Mouse (Mus musculus) retina, adult 2 months (tissue): ENCODE results near the gene 1700069L16Rik.

Experiments used
- DNase-seq: peaks from one replicate; pipeline ENCODE4 v3.0.0-alpha.2; 2012; ENCODE audit warnings: low read depth, low spot score

1700069L16Rik gene

DNA sequence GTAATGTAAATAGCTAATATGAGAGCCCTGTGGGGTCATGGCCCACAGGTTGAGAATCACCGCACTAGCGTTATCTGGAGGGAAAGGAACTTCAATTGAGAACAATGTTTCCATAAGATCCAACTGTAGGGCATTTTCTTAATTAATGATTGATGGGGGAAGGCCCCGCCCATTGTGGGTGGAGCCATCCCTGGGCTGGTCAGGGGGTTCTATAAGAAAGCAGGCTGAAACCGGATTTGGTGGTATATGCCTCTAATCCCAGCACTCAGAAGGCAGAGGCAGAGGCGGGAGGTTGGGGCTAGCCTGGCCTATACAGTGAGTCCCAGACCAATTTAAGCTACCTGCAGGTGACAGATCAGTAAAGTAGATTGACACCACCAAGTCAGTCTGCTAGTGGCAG, 9.8 kb upstream of the 1700069L16Rik start:
- no peak for DNase-seq

DNA sequence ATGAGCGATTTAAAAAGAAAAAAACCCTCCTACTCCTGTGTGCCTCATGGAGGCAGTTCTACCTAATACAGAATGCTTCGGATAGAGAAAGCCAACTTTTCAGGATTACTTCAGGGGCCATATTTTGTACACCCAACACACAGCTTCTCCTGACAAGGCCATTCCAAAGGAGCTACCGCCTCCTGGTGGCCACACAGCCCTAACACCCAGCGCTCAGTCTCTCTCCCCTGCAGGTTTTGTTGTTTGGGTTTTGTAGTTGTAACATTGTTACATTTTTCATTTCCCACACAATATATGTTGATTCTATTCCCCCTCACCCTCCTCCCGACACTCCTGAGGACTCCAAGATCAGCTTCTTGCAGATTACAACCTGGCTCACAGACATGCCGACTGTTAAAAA, 7.6 kb upstream of the 1700069L16Rik start:
- no peak for DNase-seq

DNA sequence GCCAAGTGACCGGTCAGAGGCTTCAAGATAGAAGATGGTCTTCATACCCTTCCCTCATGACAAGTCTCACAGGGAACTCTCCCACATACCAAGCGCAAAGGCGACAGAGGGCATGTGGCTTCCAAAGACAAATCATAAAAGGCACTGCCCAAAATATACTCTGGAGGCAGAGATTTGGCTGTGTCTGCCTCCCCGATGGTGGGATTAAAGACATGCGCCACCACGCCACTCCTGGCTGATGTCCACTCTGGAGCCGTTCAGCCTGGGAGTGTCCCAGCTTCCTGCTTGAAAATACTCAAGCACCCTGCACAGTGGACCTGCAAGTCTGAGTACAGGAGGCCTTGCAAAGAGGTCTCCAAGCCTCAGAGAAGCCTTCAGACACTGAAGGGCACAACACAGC, 6.6 kb upstream of the 1700069L16Rik start:
- no peak for DNase-seq

DNA sequence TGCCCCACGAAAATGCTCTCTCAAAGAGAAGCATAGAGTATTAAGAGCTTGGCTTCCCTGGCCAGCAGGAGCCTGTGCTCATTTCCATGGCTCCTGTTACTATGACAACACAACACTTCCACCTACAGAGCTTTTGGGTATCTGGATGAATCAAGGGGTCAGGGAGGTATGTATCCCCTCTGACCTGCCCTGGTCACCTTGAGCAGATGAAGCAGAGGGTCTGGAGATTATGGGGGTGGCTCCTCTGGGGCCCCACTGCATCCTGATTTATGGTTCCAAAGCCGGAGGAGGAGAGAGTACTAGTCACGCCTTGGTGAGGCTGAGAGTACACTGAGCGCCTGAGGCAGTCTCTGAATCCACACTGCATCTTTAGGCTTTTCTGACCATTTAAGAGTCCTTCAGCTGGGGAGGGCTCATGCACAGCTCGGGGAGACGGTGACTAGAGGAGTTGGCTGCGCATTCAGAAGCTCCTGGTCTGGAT, 6.1 kb upstream of the 1700069L16Rik start:
- DNase-seq, result no peak

DNA sequence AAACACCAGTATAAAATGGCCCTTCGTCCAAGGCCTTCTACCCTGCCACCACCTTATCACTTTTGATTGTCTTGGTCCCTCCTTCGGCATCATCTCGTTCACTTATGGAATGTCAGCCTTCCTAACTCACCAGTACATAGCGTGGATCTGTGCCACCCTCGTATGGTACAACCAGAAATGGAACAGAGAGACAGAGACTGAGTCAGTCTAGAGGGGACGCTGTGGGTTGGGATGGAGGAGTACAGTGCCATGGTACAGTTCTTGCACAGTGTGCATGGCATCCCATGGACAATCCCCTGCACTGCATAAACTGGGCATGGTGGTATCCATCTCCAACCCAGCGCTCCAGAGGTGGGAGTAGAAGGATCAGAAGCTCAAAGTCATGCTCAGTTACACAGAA, 4.1 kb upstream of the 1700069L16Rik start:
- no peak for DNase-seq

DNA sequence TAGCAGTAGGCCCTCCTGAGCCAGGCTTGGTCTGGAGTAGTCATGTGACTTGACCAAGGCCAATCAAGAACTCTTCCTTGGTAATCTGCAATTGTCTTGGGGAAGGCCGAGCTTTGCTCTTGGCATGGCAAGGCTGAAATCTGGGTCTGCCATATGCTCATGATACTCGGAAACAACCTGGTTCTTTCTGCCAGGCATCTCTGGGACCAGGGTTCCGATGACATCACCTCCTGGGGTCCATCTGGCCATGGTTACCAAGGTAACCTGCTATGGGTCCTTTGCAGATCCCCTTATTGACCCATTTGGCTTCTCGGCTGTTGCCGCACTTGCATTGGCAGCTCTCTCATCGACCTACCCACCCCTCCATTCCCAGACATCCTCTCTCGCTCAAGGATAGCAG, 3.4 kb upstream of the 1700069L16Rik start:
- no peak for DNase-seq

DNA sequence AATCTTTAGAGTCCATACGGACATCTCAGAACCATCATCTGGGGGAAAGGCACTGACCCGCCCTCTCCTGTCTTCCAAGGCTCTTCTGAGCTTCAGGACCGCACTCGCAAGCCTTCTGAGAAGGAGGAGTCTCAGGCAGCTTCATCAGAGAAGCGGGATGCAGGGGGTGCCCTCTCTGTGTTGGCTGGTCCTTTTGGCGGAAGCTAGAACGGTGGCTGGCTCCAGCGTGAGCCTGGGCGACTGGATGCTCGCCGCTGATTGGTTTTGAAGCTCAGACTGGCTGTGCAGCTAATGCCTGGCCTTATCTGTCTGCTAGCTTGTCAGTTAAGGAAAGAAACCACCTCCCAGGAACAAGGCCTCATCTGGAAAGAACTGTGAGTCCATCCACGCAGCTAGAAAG, 2.7 kb upstream of the 1700069L16Rik start:
- DNase-seq, result no peak

DNA sequence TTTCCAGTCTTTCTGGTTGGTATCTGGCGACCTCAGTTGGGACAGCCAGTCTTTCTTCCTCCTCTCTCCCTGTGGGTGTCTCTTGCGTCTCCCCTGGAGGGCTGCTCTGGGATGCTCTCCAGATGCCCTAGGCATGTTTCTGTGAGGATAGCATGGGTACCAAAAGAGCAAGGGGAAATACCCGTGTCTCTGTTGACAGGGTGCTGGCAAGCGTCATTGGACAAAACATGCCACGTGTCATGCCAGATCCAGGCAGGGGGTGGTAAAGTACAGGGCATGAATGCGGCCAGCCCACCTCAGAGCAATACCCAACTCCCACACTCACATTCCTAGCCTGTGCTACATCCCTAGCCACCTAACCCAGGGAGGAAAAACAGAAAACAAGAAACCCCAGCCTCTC, 2.0 kb upstream of the 1700069L16Rik start:
- no peak for DNase-seq

DNA sequence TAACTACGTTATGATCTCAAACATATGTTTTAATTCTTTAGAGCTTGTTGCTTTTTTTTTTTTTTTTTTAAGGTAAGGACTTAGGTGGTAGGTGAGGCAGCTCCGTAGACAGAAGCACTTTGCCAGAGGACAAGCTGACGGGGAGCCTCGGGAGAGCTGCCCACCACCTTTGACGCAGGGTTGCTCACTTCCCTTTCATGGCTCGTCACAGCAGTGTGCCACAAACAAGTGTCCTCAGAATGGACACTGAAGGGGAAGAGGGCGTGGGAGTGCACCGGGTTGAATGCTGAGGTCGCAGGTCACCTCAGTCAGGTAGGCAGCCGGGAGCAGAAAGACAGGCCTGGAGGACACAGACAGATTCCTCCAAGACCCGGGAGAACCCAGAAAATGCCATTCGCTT, 845 bp upstream of the 1700069L16Rik start:
- DNase-seq, result no peak

DNA sequence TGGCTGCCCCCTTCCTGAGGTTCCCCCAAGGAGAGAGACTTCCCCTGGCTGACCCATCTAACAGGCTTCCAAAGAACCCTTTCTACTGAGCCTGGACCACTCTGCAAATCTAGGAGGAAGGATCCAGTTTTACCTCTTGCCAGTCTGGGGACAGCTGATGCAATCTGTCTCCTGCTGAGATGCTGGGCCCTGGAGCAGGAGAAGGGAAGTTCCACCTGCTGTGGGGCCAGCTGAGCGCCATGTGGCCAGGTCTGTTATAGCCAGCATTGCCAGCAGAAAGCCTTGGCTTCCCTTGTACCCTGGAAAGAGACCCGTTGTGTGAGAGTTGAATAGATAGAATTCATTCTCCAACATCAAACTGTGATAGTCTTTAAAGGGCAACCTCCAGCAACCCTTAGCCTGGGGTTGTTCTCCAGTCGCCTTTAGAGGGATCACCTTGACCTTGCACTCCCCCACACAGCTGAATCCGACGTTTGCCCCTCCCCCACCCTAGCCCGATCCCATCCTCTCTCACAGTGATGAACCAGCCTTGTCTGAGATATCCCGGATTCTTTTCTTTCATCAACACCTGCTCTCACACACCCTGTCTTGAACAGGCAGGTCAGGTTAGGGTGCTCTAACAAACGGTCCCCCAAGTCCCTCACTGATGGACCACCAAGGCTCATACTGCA, 870 bp downstream of the 1700069L16Rik start:
- no peak for DNase-seq

DNA sequence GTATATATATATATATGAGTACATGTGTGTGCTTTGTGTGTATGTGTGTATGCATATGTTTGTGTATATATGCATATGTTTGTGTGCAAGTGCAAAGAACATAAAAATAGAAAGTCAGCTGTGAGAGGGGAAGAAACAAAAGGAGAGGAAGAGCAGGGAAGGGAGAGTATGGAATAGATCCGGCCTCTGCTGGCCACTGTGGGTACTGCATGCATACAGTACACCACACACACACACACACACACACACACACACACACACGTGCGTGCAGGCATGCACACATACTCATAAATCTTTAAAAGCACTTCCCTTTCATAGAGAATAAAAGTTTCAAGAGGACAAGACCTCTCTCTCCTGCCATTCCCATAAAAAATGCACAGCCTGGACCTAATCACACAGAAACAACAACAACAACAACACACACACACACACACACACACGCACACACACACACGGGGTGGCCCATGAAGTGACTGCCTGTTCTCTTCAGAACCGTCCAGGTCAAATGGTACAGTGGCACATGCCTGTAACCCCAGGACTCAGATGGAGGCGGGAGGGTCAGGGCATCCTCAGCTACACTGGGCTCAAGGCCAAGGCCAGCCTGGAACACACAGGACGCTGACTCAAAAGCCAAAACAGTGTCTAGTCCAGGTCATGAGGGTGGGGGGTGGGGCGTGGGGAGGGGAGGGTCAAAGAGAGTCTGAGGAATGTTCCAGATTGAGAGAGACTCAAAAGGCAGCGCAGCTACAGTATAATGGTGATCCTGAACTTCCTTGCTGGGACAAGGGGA, 2.2 kb downstream of the 1700069L16Rik start:
- no peak for DNase-seq

DNA sequence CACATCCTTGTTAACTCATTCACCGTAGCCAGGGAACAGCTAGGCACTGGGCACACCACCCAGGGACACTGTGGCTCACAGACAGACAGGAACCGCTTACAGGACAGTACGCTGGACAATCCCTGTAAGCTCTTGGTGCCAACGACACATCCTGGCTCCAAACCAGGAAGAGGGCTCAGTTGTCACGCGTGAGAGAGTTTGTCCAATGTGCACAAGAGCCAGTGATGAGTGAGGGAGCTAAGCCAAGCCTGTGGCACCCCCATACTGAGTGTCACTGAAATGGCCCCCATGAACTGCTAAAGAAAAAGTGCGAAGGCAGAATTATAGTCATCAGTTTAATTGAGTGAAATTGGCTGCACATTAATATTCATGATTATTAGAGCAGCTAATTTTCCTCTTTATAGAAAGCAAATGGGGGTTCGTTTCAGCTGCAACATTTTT, 5.3 kb downstream of the 1700069L16Rik start:
- DNase-seq, result no peak

DNA sequence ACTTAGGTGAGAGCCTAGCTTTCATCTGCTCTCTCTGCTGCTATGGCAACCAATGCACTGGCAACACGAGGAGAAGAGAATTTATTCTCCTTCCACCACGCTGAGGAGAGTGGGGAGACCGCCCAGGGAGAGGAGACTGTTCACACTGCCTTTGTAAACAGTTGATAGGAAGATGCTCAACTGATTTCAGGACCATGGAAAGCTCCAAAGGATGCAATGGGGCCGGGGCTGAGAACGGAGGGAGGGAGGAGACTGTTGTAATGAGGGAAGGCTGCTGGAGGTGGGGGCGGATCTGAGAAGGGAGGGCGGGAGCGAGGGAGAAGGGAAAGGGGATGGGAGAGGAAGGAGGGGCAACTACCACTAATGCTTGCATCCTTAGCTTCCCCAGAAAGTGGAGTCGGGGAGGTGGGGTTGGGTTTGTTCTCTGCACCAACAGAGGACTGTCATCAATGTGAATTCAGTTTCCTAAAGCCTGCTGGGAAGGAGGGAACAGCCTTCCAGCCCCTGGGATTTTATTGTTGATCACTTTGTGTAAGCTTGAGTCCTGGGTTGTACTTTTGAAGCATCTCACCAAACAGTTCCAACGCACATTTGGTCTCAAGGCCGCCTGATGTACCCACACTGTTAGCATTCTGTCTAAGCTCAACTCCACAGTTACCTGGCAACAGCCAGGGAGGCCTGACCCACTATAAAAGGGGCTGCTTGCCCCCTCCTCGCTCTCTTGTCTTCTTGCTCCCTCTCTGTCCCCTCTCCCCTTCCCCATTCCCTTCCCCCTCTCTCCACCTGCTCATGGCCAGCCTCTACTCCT, 7.8 kb downstream of the 1700069L16Rik start:
- DNase-seq, result no peak

DNA sequence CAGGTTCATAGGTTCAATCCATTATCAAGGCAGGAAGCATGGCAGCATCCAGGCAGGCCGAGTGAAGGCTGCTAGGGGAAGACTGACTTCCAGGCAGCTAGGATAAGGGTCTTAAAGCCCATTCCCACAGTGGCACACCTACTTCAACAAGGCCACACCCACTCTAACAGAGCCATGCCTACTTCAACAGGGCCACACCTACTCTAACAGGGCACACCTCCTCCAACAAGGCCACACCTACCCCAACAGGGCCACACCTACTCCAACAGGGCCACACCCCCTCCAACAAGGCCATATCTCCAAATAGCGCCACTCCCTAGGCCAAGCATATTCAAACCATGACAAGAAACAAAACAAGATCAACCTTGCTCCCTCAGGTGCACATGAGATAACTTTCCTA, 11.7 kb downstream of the 1700069L16Rik start:
- DNase-seq, result no peak

DNA sequence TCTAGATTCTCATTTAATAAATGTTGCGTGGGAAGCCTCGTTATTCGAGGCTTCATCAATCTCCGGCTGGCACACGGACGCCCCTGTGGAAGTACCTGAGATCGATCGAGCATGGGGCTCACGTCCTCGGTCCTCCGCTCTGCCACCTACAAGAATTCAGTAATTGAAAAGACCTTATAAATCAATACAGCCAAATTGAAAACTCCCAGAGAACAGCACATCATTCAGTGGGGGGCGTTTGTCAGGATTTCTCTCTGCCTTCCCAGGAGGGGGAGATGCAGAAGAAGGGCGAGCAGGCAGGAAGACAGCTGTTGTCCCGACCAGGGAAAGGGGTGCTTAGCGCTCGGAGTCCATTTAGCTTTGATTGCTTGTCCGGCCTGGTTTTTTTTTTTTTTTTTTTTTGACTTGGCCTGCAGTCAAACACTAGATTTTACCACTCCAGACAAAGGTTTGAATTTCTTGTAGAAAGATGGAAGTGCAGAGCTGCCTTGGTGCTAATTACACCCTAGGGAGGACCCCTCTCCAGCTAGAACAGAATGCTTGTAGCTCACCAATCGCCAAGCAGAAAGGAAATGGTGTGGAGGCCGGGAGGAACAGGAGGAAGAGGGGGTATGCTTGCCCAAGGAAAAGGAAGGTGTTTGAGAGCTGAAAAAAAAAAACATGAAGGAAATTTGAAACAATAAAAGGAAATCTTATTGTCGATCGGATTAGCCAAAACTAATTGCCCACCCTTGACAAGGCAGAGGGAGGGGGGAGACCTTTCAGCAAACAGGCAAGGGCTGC, 20.6 kb downstream of the 1700069L16Rik start:
- DNase-seq, result no peak

DNA sequence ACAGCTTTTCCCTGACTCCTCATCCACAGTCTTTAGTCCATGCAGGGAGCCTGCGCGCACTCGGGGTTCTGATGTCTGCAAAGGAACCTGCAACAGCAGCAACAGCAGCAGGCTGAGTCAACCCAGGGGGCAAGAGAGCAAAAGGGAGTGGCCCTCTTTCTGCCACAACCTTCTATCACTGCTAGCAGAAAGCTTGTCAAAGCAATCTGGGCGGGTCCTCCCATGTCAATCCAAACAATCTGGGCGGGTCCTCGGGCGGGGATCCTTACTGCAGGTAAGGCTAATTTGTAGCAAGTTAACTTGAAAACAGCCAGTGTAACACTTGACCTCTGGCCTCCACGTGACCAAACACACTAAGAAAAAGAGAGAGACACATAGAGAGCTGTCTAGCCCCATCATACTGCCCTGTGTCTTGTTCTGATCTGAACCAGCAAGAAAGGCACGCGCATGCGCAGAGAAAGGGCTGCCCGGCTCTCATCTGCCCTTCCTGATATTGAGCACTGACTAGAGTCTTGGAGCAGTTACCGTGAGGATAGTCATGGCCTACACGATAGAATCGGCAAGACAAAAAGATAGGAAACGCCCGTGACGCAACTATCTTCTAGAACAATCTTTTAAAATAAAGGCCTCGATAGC, 24.1 kb downstream of the 1700069L16Rik start:
- no peak for DNase-seq

DNA sequence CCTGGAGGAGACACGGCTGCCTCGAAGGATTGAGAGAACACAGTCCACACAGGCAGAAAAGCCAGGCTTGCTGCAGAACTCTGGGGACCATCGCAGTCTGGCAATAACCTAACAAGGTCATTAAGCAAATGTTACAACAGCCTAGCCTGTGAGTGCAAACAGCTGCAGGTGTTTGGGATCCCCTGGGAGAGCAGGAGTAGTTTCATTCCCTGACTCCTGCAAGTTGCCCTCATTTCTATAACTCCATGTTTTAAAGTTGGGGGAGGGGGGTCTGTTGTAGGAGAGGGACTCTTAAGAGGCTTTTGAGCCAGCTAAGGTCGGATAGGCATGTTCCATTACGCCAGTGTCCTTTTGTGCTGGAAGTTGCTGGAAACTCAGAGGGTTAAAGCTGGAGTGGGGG, 30.2 kb downstream of the 1700069L16Rik start:
- DNase-seq, result no peak

DNA sequence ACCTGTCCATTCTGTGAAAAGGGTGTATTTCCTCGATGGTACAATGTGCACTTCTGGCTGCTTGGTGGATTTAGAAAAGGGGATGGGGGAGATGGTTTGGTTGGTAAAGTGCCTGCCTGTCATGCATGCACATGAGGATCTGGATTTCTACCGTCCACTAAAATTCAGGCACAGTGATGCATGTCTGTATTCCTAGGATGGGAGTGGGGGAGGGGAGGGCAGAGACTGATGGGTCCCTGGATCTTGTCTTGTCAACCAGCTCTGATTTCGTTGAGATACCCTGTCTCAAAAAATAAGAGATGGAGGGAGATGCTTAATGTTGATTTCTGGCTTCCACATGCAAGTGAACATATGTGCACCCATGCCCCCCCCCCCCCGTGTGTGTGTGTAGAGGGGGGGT, 30.6 kb downstream of the 1700069L16Rik start:
- DNase-seq, result no peak

DNA sequence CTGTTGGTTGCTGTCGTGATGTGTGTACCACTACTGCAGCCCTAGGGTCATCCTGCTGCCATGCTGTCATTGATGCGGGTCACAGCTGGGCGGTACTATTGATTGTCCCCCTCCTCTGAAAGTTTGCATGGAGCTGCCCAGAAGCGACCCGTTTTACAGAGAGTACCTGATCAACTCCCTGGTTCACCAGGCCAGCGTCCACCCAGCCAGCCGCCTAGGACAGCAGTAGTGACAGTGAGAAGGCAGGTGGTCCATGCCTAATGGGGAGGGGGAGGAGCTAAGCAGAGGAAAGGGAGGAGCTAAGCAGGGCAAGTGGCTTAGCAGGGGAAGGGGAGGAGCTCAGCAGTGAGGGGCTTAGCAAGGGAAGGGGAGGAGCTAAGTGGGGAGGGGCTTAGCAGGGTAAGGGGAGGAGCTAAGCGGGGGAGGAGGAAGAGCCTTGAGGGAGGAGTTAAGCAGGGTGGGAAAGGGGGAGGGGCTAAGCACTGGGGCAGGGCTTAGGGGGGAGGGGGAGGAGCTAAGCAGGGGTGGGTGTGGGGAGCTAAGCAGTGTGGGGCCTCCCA, 31.3 kb downstream of the 1700069L16Rik start:
- DNase-seq, result no peak

DNA sequence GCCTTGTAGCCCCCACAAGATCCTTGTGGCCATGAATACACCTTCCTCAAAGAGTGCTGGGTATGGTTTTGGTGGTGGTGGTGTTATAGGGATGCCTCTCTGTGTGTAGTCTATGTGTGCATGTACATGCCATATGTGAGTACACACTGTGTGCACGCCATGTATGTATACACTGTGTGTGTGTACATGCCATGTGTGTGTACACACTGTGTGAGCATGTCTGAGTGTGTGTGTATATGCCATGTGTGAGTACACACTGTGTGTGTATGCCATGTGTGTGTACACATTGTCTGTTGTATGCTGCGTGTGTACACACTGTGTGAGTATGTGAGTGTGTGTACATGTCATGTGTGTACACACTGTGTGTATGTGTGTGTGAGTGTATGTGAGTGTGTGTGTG, 33.7 kb downstream of the 1700069L16Rik start:
- DNase-seq, result no peak

DNA sequence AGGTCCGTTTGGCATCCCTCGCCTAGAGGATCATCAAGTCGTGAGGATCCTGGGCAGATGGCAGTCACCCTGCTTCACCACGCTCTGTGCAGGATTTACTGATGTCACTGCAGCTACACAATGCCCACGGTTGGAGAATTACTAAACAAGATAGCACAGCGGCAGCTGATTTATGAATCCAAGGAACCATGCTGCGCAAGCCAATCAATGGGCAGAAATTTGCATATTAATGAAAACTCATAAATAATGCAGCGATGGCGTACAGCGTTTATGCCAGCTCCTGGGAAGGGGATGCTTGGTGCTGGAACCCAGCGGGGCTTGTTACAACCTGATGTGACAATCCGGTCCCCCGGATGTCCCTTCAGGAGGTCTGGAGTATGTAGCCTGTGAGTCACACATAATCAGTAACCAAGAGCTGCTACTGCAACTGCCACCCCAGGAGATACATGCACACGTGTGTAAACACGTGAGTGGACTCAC, 34.5 kb downstream of the 1700069L16Rik start:
- DNase-seq, result no peak
